Mouse (Mus musculus) G1E (cell line): ENCODE measurements around the gene Rsph6a.

Source experiments
- CTCF ChIP-seq: IDR thresholded peaks from 2 replicates; pipeline ENCODE4 v1.5.1; 2012; ENCODE audit warnings: low read depth, low read length, inconsistent platforms, mixed read lengths
- GATA1 ChIP-seq: IDR thresholded peaks from 2 replicates; pipeline ENCODE4 v1.6.1; 2012; ENCODE audit warnings: borderline replicate concordance, low read length, inconsistent platforms, mixed read lengths
- POLR2AphosphoS5 ChIP-seq: IDR thresholded peaks from 2 replicates; pipeline ENCODE4 v1.6.1; 2012; ENCODE audit warnings: low read depth, low read length, inconsistent platforms; ENCODE audit not compliant: insufficient replicate concordance
- TAL1 ChIP-seq: conservative IDR thresholded peaks from 2 replicates; pipeline ENCODE4 v1.6.1; 2012; ENCODE audit warnings: low read depth, low read length, inconsistent platforms, mixed read lengths

DNA sequence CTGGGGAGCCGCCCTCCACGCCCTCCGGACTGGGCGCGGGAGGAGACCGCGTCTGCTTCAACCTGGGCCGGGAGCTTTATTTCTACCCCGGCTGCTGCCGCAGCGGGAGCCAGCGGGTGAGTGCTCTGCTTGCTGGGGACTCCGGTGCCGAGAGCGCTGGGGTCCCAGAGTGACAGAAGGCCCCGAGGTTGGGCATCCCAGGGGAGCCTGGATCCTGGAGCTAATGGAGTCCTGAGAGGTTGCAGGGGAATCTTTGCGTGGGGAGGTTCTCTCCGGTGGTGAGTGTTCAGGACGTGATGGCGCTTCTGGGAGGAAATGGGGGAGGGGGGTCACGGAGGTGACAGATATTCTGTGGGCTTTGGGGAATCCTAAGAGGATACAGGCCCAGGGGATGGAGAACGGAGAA, 22.1 kb downstream of the Rsph6a start:
- TF ChIP-seq GATA1 (no peak), CTCF (no peak), POLR2AphosphoS5 (no peak), TAL1 (no peak)
